Mouse (Mus musculus) intestine, embryonic 16.5 days (tissue): ENCODE data around the gene Fam98b. TPM values are rescaled to one million over a fixed set of nuclear protein-coding genes. Genes with fewer than 3 reads are reported as not detected.
A peak's percentile ranks its signal among the peaks of the same experiment; 100 is the strongest.

Experiments
- ATAC-seq: fragments of 200-750 bp; cut with Nextera tagmentation; 2 replicates; pipeline ENCODE4 v1.8.0; 2017; ENCODE audit warnings: moderate TSS enrichment, moderate library complexity
- H3K27ac ChIP-seq: fragments of 300-500 bp; sonication (generic); 2 replicates; pipeline ENCODE4 v1.5.1; 2014; ENCODE audit warnings: mild to moderate bottlenecking, low read length
- H3K27me3 ChIP-seq: fragments of 300-500 bp; sonication (generic); replicated peaks from 2 replicates; pipeline ENCODE4 v1.6.1; 2014; ENCODE audit warnings: low read length, control low read depth, mixed read lengths; ENCODE audit not compliant: control insufficient read depth, insufficient read depth
- H3K36me3 ChIP-seq: fragments of 300-500 bp; sonication (generic); 2 replicates; pipeline ENCODE4 v1.6.1; 2014; ENCODE audit warnings: low read length, control low read depth; ENCODE audit not compliant: control insufficient read depth, insufficient read depth
- H3K4me1 ChIP-seq: fragments of 300-500 bp; sonication (generic); 2 replicates; pipeline ENCODE4 v1.6.1; 2014; ENCODE audit warnings: low read length, control low read depth, mixed read lengths; ENCODE audit not compliant: control insufficient read depth, insufficient read depth
- H3K4me2 ChIP-seq: fragments of 300-500 bp; sonication (generic); 2 replicates; pipeline ENCODE4 v1.6.1; 2014; ENCODE audit warnings: low read depth, low read length, control low read depth
- H3K4me3 ChIP-seq: fragments of 300-500 bp; sonication (generic); 2 replicates; pipeline ENCODE4 v1.5.1; 2014; ENCODE audit warnings: mild to moderate bottlenecking, low read length
- H3K9ac ChIP-seq: fragments of 300-500 bp; sonication (generic); 2 replicates; pipeline ENCODE4 v1.6.1; 2014; ENCODE audit warnings: low read depth, low read length
- H3K9me3 ChIP-seq: fragments of 300-500 bp; sonication (generic); 2 replicates; pipeline ENCODE4 v1.6.1; 2016; ENCODE audit warnings: low read length, control low read depth; ENCODE audit not compliant: control insufficient read depth
- WGBS: fragments of 180-500 bp; shearing (Covaris S2); extraction: QIAGEN DNeasy Blood & Tissue Kit; methylation state at CpG from one replicate; pipeline ENCODE4 v1.1.7; 2014; 5-methylcytosine and 5-hydroxymethylcytosine counted together
- polyA plus RNA-seq: library from polyadenylated mRNA; unstranded; fragments of >200 nt; fragmentation: Nextera tagmentation; extraction: Ambion mirVana; gene quantifications from 2 replicates; pipeline ENCODE4 v1.2.1, GENCODE M21; 2015

Fam98b gene
- polyA plus RNA-seq, 1 experiment from 2014 or later = 6.6 TPM

- H3K27me3 ChIP-seq = no peaks in the 10 kb centered on the region
- peak overlapping the region; percentile 36 for H3K27ac ChIP-seq
- no peak overlapping the region for H3K4me3 ChIP-seq
- H3K36me3 ChIP-seq = no peaks in the 10 kb centered on the region
- no peak overlapping the region for H3K9ac ChIP-seq
- no peak for ATAC-seq
- no peaks in the 10 kb centered on the region for H3K9me3 ChIP-seq
- no peaks in the 10 kb centered on the region for H3K4me1 ChIP-seq
- 71% methylated on average over 9 of the region's 9 CpGs for WGBS
- no peak overlapping the region for H3K4me2 ChIP-seq
Observed at GRCm38 (mm10) chr2:117222651-117223050, 26.9 kb upstream of the Fam98b start.

- WGBS = 46% methylated on average over 11 of the region's 11 CpGs
- H3K4me3 ChIP-seq = no peak overlapping the region
- H3K9ac ChIP-seq = no peak overlapping the region
- H3K36me3 ChIP-seq = no peaks in the 10 kb centered on the region
- no peaks in the 10 kb centered on the region for H3K9me3 ChIP-seq
- H3K27me3 ChIP-seq = no peaks in the 10 kb centered on the region
- no peak overlapping the region for H3K27ac ChIP-seq
- no peak overlapping the region for H3K4me2 ChIP-seq
- no peaks in the 10 kb centered on the region for H3K4me1 ChIP-seq
- ATAC-seq = no peak
Observed at GRCm38 (mm10) chr2:117228601-117229125, 20.9 kb upstream of the Fam98b start.

- Histone ChIP-seq H3K36me3 (no peaks in the 10 kb centered on the region), H3K4me3 (no peak overlapping the region), H3K27ac (no peak overlapping the region), H3K4me2 (no peak overlapping the region), H3K27me3 (no peaks in the 10 kb centered on the region), H3K9me3 (no peaks in the 10 kb centered on the region), H3K4me1 (no peaks in the 10 kb centered on the region), H3K9ac (no peak overlapping the region)
- 82% methylated on average over 7 of the region's 7 CpGs for WGBS
- ATAC-seq = no peak
Observed at GRCm38 (mm10) chr2:117230261-117230660, 19.3 kb upstream of the Fam98b start.

- no peak overlapping the region for H3K9ac ChIP-seq
- H3K27ac ChIP-seq = no peak overlapping the region
- no peaks in the 10 kb centered on the region for H3K27me3 ChIP-seq
- no peaks in the 10 kb centered on the region for H3K4me1 ChIP-seq
- ATAC-seq = peak; percentile 86
- H3K9me3 ChIP-seq = no peaks in the 10 kb centered on the region
- 0 out of 2 replicates have a peak overlapping the region, but pooled peaks have one; percentile 25 for H3K4me2 ChIP-seq
- 6% methylated on average over 13 of the region's 13 CpGs for WGBS
- no peak overlapping the region for H3K4me3 ChIP-seq
- no peaks in the 10 kb centered on the region for H3K36me3 ChIP-seq
Observed at GRCm38 (mm10) chr2:117231257-117231656, 18.3 kb upstream of the Fam98b start.

GRCm38 (mm10) chr2:117241953-117242352 is 7.6 kb upstream of the Fam98b start:
- no peaks in the 10 kb centered on the region for H3K36me3 ChIP-seq
- H3K4me3 ChIP-seq = no peak overlapping the region
- no peaks in the 10 kb centered on the region for H3K4me1 ChIP-seq
- H3K9ac ChIP-seq = no peak overlapping the region
- H3K27ac ChIP-seq = no peak overlapping the region
- ATAC-seq = no peak
- 78% methylated on average over 4 of the region's 4 CpGs for WGBS
- H3K4me2 ChIP-seq = no peak overlapping the region
- no peaks in the 10 kb centered on the region for H3K9me3 ChIP-seq
- no peaks in the 10 kb centered on the region for H3K27me3 ChIP-seq

- H3K36me3 ChIP-seq = no peaks in the 10 kb centered on the region
- peak overlapping the region; percentile 95 for H3K4me3 ChIP-seq
- no peaks in the 10 kb centered on the region for H3K9me3 ChIP-seq
- H3K27ac ChIP-seq = peak overlapping the region; percentile 84
- no peaks in the 10 kb centered on the region for H3K27me3 ChIP-seq
- peak overlapping the region; percentile 98 for H3K9ac ChIP-seq
- H3K4me1 ChIP-seq = peaks cover 2% of the 10 kb centered on the region; the same call in 1 of the 2 replicates
- peak; percentile 81 for ATAC-seq
- WGBS = under 1% methylated on average over 24 of the region's 24 CpGs
- H3K4me2 ChIP-seq = peak overlapping the region; percentile 80
Observed at GRCm38 (mm10) chr2:117250001-117250510, 517 bp downstream of the Fam98b start.

GRCm38 (mm10) chr2:117255415-117255814 is 5.9 kb downstream of the Fam98b start:
- WGBS = 79% methylated on average over 2 of the region's 2 CpGs
- no peaks in the 10 kb centered on the region for H3K27me3 ChIP-seq
- H3K27ac ChIP-seq = no peak overlapping the region
- H3K4me2 ChIP-seq = no peak overlapping the region
- no peaks in the 10 kb centered on the region for H3K9me3 ChIP-seq
- H3K4me3 ChIP-seq = no peak overlapping the region
- no peak for ATAC-seq
- H3K36me3 ChIP-seq = no peaks in the 10 kb centered on the region
- H3K4me1 ChIP-seq = peaks cover 2% of the 10 kb centered on the region; the same call in 1 of the 2 replicates
- no peak overlapping the region for H3K9ac ChIP-seq

- Histone ChIP-seq H3K9me3 (no peaks in the 10 kb centered on the region), H3K9ac (no peak overlapping the region), H3K27me3 (no peaks in the 10 kb centered on the region), H3K4me1 (no peaks in the 10 kb centered on the region), H3K27ac (no peak overlapping the region), H3K36me3 (no peaks in the 10 kb centered on the region), H3K4me3 (no peak overlapping the region), H3K4me2 (no peak overlapping the region)
- ATAC-seq = no peak
- 83% methylated on average over 1 of the region's 1 CpGs for WGBS
Observed at GRCm38 (mm10) chr2:117257617-117258016, 8.1 kb downstream of the Fam98b start.

GRCm38 (mm10) chr2:117262184-117262583 is 12.6 kb downstream of the Fam98b start:
- H3K27ac ChIP-seq = no peak overlapping the region
- no peak overlapping the region for H3K4me2 ChIP-seq
- ATAC-seq = no peak
- no peaks in the 10 kb centered on the region for H3K27me3 ChIP-seq
- no peak overlapping the region for H3K9ac ChIP-seq
- 90% methylated on average over 5 of the region's 5 CpGs for WGBS
- H3K4me1 ChIP-seq = no peaks in the 10 kb centered on the region
- H3K4me3 ChIP-seq = no peak overlapping the region
- H3K36me3 ChIP-seq = peaks cover 10% of the 10 kb centered on the region
- H3K9me3 ChIP-seq = no peaks in the 10 kb centered on the region
